Mouse (Mus musculus) kidney, adult 2 months (tissue): ENCODE results near the gene Creb3l4.

ENCODE experiments used
- CTCF ChIP-seq: fragments of 200-500 bp; conservative IDR thresholded peaks from 2 replicates; pipeline ENCODE4 v1.5.1; 2011; ENCODE audit warnings: low read depth, mild to moderate bottlenecking, control low read depth, low read length, moderate library complexity, mixed read lengths; ENCODE audit not compliant: insufficient read depth, insufficient read length
- POLR2A ChIP-seq: fragments of 200-500 bp; IDR thresholded peaks from one replicate; pipeline ENCODE4 v1.6.1; 2011; ENCODE audit warnings: low read depth, low read length, control low read depth

- TF ChIP-seq CTCF (no peak), POLR2A (no peak)
Measured at GRCm38 (mm10) chr3:90245406-90245805, 2.1 kb upstream of the Creb3l4 start.
